Mouse (Mus musculus) stomach, postnatal 0 days (tissue): Measurements from ENCODE around the gene Fam126a. TPM values are rescaled to one million over a fixed set of nuclear protein-coding genes. Genes with fewer than 3 reads are reported as not detected.
A peak's percentile ranks its signal among the peaks of the same experiment; 100 is the strongest.

Experiments used
- ATAC-seq: fragments of 200-750 bp; cut with Nextera tagmentation; 2 replicates; pipeline ENCODE4 v1.8.0; 2017; ENCODE audit not compliant: low FRiP score, low TSS enrichment
- DNase-seq: peaks from one replicate; pipeline ENCODE4 v3.0.0-alpha.2; 2016; ENCODE audit warnings: low spot score
- H3K27ac ChIP-seq: fragments of 300-500 bp; sonication (generic); replicated peaks from 2 replicates; pipeline ENCODE4 v1.5.1; 2014; ENCODE audit warnings: mild to moderate bottlenecking, control low read depth
- H3K27me3 ChIP-seq: fragments of 300-500 bp; sonication (generic); 2 replicates; pipeline ENCODE4 v1.6.1; 2014; ENCODE audit warnings: low read length; ENCODE audit not compliant: control insufficient read depth, insufficient read depth
- H3K36me3 ChIP-seq: fragments of 300-500 bp; sonication (generic); 2 replicates; pipeline ENCODE4 v1.6.1; 2014; ENCODE audit warnings: low read length, mixed read lengths; ENCODE audit not compliant: control insufficient read depth, insufficient read depth
- H3K4me1 ChIP-seq: fragments of 300-500 bp; sonication (generic); replicated peaks from 2 replicates; pipeline ENCODE4 v1.6.1; 2014; ENCODE audit warnings: antibody characterized with exemption; ENCODE audit not compliant: control insufficient read depth, insufficient read depth
- H3K4me2 ChIP-seq: fragments of 300-500 bp; sonication (generic); replicated peaks from 2 replicates; pipeline ENCODE4 v1.6.1; 2014; ENCODE audit warnings: low read depth, mild to moderate bottlenecking, control low read depth, moderate library complexity
- H3K4me3 ChIP-seq: fragments of 300-500 bp; sonication (generic); 2 replicates; pipeline ENCODE4 v1.5.1; 2014; ENCODE audit warnings: low read depth, low read length, control low read depth
- H3K9ac ChIP-seq: fragments of 300-500 bp; sonication (generic); 2 replicates; pipeline ENCODE4 v1.6.1; 2014; ENCODE audit warnings: mild to moderate bottlenecking, low read length, control low read depth, mixed read lengths
- H3K9me3 ChIP-seq: fragments of 300-500 bp; sonication (generic); 2 replicates; pipeline ENCODE4 v1.6.1; 2016; ENCODE audit warnings: low read length; ENCODE audit not compliant: control insufficient read depth
- CTCF ChIP-seq: IDR thresholded peaks from 2 replicates; pipeline ENCODE4 v1.5.1; 2016; ENCODE audit warnings: antibody characterized with exemption, low read depth, mild to moderate bottlenecking, moderate library complexity
- EP300 ChIP-seq: optimal IDR thresholded peaks from 2 replicates; pipeline ENCODE3; 2016; ENCODE audit warnings: antibody characterized with exemption
- WGBS: fragments of 180-500 bp; shearing (Covaris S2); extraction: QIAGEN DNeasy Blood & Tissue Kit; methylation state at CpG from one replicate; pipeline ENCODE4 v1.1.7; 2014; 5-methylcytosine and 5-hydroxymethylcytosine counted together
- polyA plus RNA-seq: library from polyadenylated mRNA; unstranded; fragments of >200 nt; fragmentation: Nextera tagmentation; extraction: Ambion mirVana; gene quantifications from 2 replicates; pipeline ENCODE4 v1.2.1, GENCODE M21; 2015

Gene Fam126a
- polyA plus RNA-seq, 1 experiment from 2014 or later = 4.9 TPM

- Histone ChIP-seq H3K36me3 (no peaks in the 10 kb centered on the region), H3K9me3 (no peaks in the 10 kb centered on the region), H3K9ac (no peak overlapping the region), H3K4me1 (no peaks in the 10 kb centered on the region), H3K27ac (no peak overlapping the region), H3K27me3 (no peaks in the 10 kb centered on the region), H3K4me3 (no peak overlapping the region), H3K4me2 (no peak overlapping the region)
- DNase-seq = no peak
- no peak for TF ChIP-seq CTCF
- no peak for TF ChIP-seq EP300
- ATAC-seq = no peak
- WGBS = 57% methylated on average over 4 of the region's 4 CpGs
Observed at GRCm38 (mm10) chr5:23900190-23900589, 130.3 kb downstream of the Fam126a start.

- H3K36me3 ChIP-seq = no peaks in the 10 kb centered on the region
- H3K4me2 ChIP-seq = no peak overlapping the region
- peak; percentile 59 for ATAC-seq
- no peaks in the 10 kb centered on the region for H3K27me3 ChIP-seq
- no peaks in the 10 kb centered on the region for H3K9me3 ChIP-seq
- TF ChIP-seq EP300 = no peak
- no peak for TF ChIP-seq CTCF
- no peaks in the 10 kb centered on the region for H3K4me1 ChIP-seq
- 52% methylated on average over 11 of the region's 11 CpGs for WGBS
- H3K4me3 ChIP-seq = no peak overlapping the region
- DNase-seq = no peak
- no peak overlapping the region for H3K27ac ChIP-seq
- H3K9ac ChIP-seq = no peak overlapping the region
Observed at GRCm38 (mm10) chr5:23893864-23894771, 136.4 kb downstream of the Fam126a start.

- no peak overlapping the region for H3K4me2 ChIP-seq
- TF ChIP-seq EP300 (no peak), CTCF (no peak)
- no peaks in the 10 kb centered on the region for H3K9me3 ChIP-seq
- H3K4me3 ChIP-seq = no peak overlapping the region
- H3K36me3 ChIP-seq = no peaks in the 10 kb centered on the region
- no peaks in the 10 kb centered on the region for H3K4me1 ChIP-seq
- ATAC-seq = no peak
- no peaks in the 10 kb centered on the region for H3K27me3 ChIP-seq
- no peak overlapping the region for H3K27ac ChIP-seq
- H3K9ac ChIP-seq = no peak overlapping the region
- DNase-seq = no peak
- 71% methylated on average over 5 of the region's 5 CpGs for WGBS
Observed at GRCm38 (mm10) chr5:23893156-23893863, 137.2 kb downstream of the Fam126a start.

- Histone ChIP-seq H3K36me3 (no peaks in the 10 kb centered on the region), H3K4me1 (no peaks in the 10 kb centered on the region), H3K9ac (no peak overlapping the region), H3K27ac (no peak overlapping the region), H3K4me2 (no peak overlapping the region), H3K27me3 (no peaks in the 10 kb centered on the region), H3K4me3 (no peak overlapping the region), H3K9me3 (no peaks in the 10 kb centered on the region)
- DNase-seq (peak; percentile 54), ATAC-seq (no peak)
- TF ChIP-seq EP300 (no peak), CTCF (peak; percentile 71)
- 43% methylated on average over 9 of the region's 10 CpGs for WGBS
Observed at GRCm38 (mm10) chr5:23890734-23891133, 139.8 kb downstream of the Fam126a start.

GRCm38 (mm10) chr5:23889461-23889860, 141.0 kb downstream of the Fam126a start:
- no peak overlapping the region for H3K4me3 ChIP-seq
- no peaks in the 10 kb centered on the region for H3K4me1 ChIP-seq
- no peak for ATAC-seq
- 76% methylated on average over 4 of the region's 4 CpGs for WGBS
- H3K27ac ChIP-seq = no peak overlapping the region
- no peak for DNase-seq
- no peak overlapping the region for H3K9ac ChIP-seq
- TF ChIP-seq CTCF (peak; percentile 30; the same call in 1 of the 2 replicates), EP300 (no peak)
- no peak overlapping the region for H3K4me2 ChIP-seq
- H3K27me3 ChIP-seq = no peaks in the 10 kb centered on the region
- H3K36me3 ChIP-seq = no peaks in the 10 kb centered on the region
- H3K9me3 ChIP-seq = no peaks in the 10 kb centered on the region

- Histone ChIP-seq H3K4me1 (no peaks in the 10 kb centered on the region), H3K4me2 (no peak overlapping the region), H3K36me3 (no peaks in the 10 kb centered on the region), H3K9ac (no peak overlapping the region), H3K27me3 (no peaks in the 10 kb centered on the region), H3K27ac (no peak overlapping the region), H3K9me3 (no peaks in the 10 kb centered on the region), H3K4me3 (no peak overlapping the region)
- no peak for DNase-seq
- ATAC-seq = no peak
- 60% methylated on average over 3 of the region's 3 CpGs for WGBS
- TF ChIP-seq EP300 (no peak), CTCF (no peak)
Observed at GRCm38 (mm10) chr5:23887111-23887510, 143.4 kb downstream of the Fam126a start.
